Mouse (Mus musculus) limb, embryonic 12.5 days (tissue): ENCODE data around the gene Pomp. TPM values are rescaled to one million over a fixed set of nuclear protein-coding genes. Genes with fewer than 3 reads are reported as not detected.

Source experiments
- ATAC-seq: fragments of 200-750 bp; cut with Nextera tagmentation; 2 replicates; pipeline ENCODE4 v1.8.0; 2017; ENCODE audit warnings: low read depth, moderate TSS enrichment; ENCODE audit not compliant: insufficient number of reproducible peaks, insufficient read depth, low FRiP score, low TSS enrichment
- H3K27ac ChIP-seq: fragments of 300-500 bp; sonication (generic); 2 replicates; pipeline ENCODE4 v1.5.1; 2016; ENCODE audit warnings: mild to moderate bottlenecking, moderate library complexity
- H3K27me3 ChIP-seq: fragments of 300-500 bp; sonication (generic); 2 replicates; pipeline ENCODE4 v1.6.1; 2016; ENCODE audit warnings: mild to moderate bottlenecking, moderate library complexity
- H3K36me3 ChIP-seq: fragments of 300-500 bp; sonication (generic); 2 replicates; pipeline ENCODE4 v1.6.1; 2016; ENCODE audit warnings: mild to moderate bottlenecking, moderate library complexity
- H3K4me1 ChIP-seq: fragments of 300-500 bp; sonication (generic); replicated peaks from 2 replicates; pipeline ENCODE4 v1.6.1; 2016
- H3K4me2 ChIP-seq: fragments of 300-500 bp; sonication (generic); 2 replicates; pipeline ENCODE4 v1.6.1; 2016; ENCODE audit warnings: mild to moderate bottlenecking, moderate library complexity
- H3K4me3 ChIP-seq: fragments of 300-500 bp; sonication (generic); replicated peaks from 2 replicates; pipeline ENCODE4 v1.5.1; 2016; ENCODE audit warnings: mild to moderate bottlenecking
- H3K9ac ChIP-seq: fragments of 300-500 bp; sonication (generic); replicated peaks from 2 replicates; pipeline ENCODE4 v1.6.1; 2016; ENCODE audit warnings: mild to moderate bottlenecking, moderate library complexity
- H3K9me3 ChIP-seq: fragments of 300-500 bp; sonication (generic); 2 replicates; pipeline ENCODE4 v1.6.1; 2016; ENCODE audit warnings: mild to moderate bottlenecking, moderate library complexity
- WGBS: fragments of 180-500 bp; shearing (Covaris S2); methylation state at CpG from one replicate; pipeline ENCODE4 v1.1.7; 2016; 5-methylcytosine and 5-hydroxymethylcytosine counted together
- polyA plus RNA-seq: library from polyadenylated mRNA; unstranded; fragments of >200 nt; fragmentation: Nextera tagmentation; extraction: Ambion mirVana; gene quantifications from 2 replicates; pipeline ENCODE4 v1.2.1, GENCODE M21; 2016

Gene Pomp
- polyA plus RNA-seq, 1 experiment from 2014 or later: 511 TPM

DNA sequence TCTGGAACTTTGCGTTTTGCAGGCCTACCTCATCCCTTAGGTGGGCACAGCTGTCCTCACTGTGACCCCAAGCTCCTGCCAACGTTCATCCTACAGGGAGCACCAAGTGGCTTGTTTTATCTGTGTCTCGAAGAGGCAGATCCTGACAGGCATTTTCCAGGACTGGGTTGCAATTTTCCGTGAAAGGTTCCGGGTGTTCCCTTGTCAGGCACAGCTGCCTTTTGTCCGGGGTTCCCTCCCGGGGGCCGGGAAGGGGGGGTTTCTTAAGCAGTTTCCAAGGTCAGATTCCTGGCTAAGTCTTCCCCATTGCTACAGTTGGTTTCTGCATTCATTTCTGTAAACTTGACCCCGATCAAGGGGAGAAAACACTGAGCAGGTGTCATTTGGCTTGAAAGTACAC lies 34.2 kb upstream of the Pomp start:
- H3K27ac ChIP-seq: no peak overlapping the region
- WGBS: 64% methylated on average over 9 of the region's 9 CpGs
- H3K4me3 ChIP-seq: no peak overlapping the region
- ATAC-seq: no peak
- H3K27me3 ChIP-seq: no peaks in the 10 kb centered on the region
- H3K4me2 ChIP-seq: no peak overlapping the region
- no peaks in the 10 kb centered on the region for H3K4me1 ChIP-seq
- H3K9ac ChIP-seq: no peak overlapping the region
- no peaks in the 10 kb centered on the region for H3K36me3 ChIP-seq
- H3K9me3 ChIP-seq: peaks cover 3% of the 10 kb centered on the region; the same call in 1 of the 2 replicates

- H3K27me3 ChIP-seq: no peaks in the 10 kb centered on the region
- no peak overlapping the region for H3K4me2 ChIP-seq
- no peak overlapping the region for H3K4me3 ChIP-seq
- H3K9ac ChIP-seq: no peak overlapping the region
- 55% methylated on average over 5 of the region's 5 CpGs for WGBS
- no peaks in the 10 kb centered on the region for H3K4me1 ChIP-seq
- H3K36me3 ChIP-seq: no peaks in the 10 kb centered on the region
- no peak for ATAC-seq
- H3K9me3 ChIP-seq: peaks cover 2% of the 10 kb centered on the region; the same call in 1 of the 2 replicates
- H3K27ac ChIP-seq: no peak overlapping the region
Measured at GRCm38 (mm10) chr5:147826546-147826945, 33.7 kb upstream of the Pomp start.

GRCm38 (mm10) chr5:147828846-147829245 lies 31.4 kb upstream of the Pomp start:
- Histone ChIP-seq H3K36me3 (no peaks in the 10 kb centered on the region), H3K4me3 (no peak overlapping the region), H3K9me3 (no peaks in the 10 kb centered on the region), H3K4me1 (no peaks in the 10 kb centered on the region), H3K27ac (no peak overlapping the region), H3K27me3 (peaks cover 3% of the 10 kb centered on the region; the same call in 1 of the 2 replicates), H3K4me2 (no peak overlapping the region), H3K9ac (no peak overlapping the region)
- WGBS: 85% methylated on average over 8 of the region's 8 CpGs
- ATAC-seq: no peak

DNA sequence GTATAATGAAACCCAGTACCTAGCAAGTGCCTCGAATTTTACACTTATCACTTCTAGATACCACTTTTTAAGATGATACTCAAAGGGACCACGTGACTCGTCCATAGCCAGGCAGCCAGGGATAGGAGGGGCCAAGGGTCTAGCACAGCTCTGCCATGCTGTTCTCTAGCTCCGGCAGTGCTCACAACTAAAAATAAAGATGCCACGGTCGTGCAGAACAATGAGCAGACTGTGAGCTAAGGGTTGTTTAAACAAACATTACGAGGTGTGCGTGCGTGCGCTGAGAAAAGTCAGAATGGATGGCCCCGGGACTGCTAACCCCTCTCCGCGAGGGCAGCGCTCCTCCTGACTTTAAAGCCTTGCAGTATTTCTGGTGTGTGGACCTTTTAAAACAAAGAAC lies 27.4 kb upstream of the Pomp start:
- H3K36me3 ChIP-seq: no peaks in the 10 kb centered on the region
- no peak for ATAC-seq
- peaks cover 4% of the 10 kb centered on the region for H3K4me1 ChIP-seq
- no peak overlapping the region for H3K4me2 ChIP-seq
- H3K9ac ChIP-seq: no peak overlapping the region
- no peak overlapping the region for H3K4me3 ChIP-seq
- WGBS: 52% methylated on average over 14 of the region's 14 CpGs
- H3K27ac ChIP-seq: no peak overlapping the region
- H3K9me3 ChIP-seq: no peaks in the 10 kb centered on the region
- H3K27me3 ChIP-seq: peaks cover 18% of the 10 kb centered on the region

- Histone ChIP-seq H3K9ac (peak overlapping the region; percentile 18; the same call in 1 of the 2 replicates), H3K36me3 (no peaks in the 10 kb centered on the region), H3K4me2 (peak overlapping the region; percentile 37), H3K4me3 (no peak overlapping the region), H3K27me3 (peaks cover 18% of the 10 kb centered on the region), H3K9me3 (no peaks in the 10 kb centered on the region), H3K4me1 (peaks cover 4% of the 10 kb centered on the region), H3K27ac (no peak overlapping the region)
- no peak for ATAC-seq
- WGBS: 10% methylated on average over 17 of the region's 17 CpGs
Measured at GRCm38 (mm10) chr5:147834841-147835500, 25.3 kb upstream of the Pomp start.

- Histone ChIP-seq H3K36me3 (no peaks in the 10 kb centered on the region), H3K4me2 (no peak overlapping the region), H3K9me3 (no peaks in the 10 kb centered on the region), H3K9ac (no peak overlapping the region), H3K4me1 (peaks cover 4% of the 10 kb centered on the region), H3K4me3 (no peak overlapping the region), H3K27ac (no peak overlapping the region), H3K27me3 (peaks cover 14% of the 10 kb centered on the region)
- ATAC-seq: no peak
- 68% methylated on average over 11 of the region's 12 CpGs for WGBS
Measured at GRCm38 (mm10) chr5:147839418-147839817, 20.8 kb upstream of the Pomp start.

- ATAC-seq: no peak
- Histone ChIP-seq H3K4me3 (no peak overlapping the region), H3K9me3 (no peaks in the 10 kb centered on the region), H3K4me2 (no peak overlapping the region), H3K4me1 (no peaks in the 10 kb centered on the region), H3K27ac (no peak overlapping the region), H3K36me3 (no peaks in the 10 kb centered on the region), H3K27me3 (no peaks in the 10 kb centered on the region), H3K9ac (no peak overlapping the region)
- WGBS: 64% methylated on average over 7 of the region's 7 CpGs
Measured at GRCm38 (mm10) chr5:147843340-147843739, 16.9 kb upstream of the Pomp start.

DNA sequence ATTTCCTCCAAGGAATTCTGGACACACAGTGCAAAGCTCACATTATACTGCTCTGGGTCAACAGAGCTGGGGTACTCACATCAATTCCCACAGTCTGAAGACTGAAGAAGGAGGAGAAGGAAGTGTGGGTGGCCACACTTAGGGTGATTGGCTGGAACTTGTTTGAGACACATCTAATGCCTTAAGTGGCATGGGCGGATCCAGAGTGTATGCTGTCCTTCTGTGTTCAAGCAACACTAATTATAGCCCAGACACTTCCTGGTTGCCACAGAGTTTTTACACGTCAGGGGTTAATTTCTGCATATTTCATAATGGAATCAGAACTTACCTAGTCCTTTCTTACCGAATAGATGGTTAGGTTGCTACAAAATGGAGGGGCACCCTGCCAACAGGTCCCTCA lies 14.9 kb upstream of the Pomp start:
- no peak overlapping the region for H3K4me3 ChIP-seq
- H3K4me2 ChIP-seq: no peak overlapping the region
- no peak for ATAC-seq
- H3K4me1 ChIP-seq: no peaks in the 10 kb centered on the region
- H3K27me3 ChIP-seq: no peaks in the 10 kb centered on the region
- H3K9me3 ChIP-seq: no peaks in the 10 kb centered on the region
- no peak overlapping the region for H3K27ac ChIP-seq
- H3K9ac ChIP-seq: no peak overlapping the region
- 71% methylated on average over 3 of the region's 3 CpGs for WGBS
- H3K36me3 ChIP-seq: no peaks in the 10 kb centered on the region

- no peak overlapping the region for H3K4me2 ChIP-seq
- no peaks in the 10 kb centered on the region for H3K9me3 ChIP-seq
- H3K27ac ChIP-seq: no peak overlapping the region
- ATAC-seq: no peak
- no peak overlapping the region for H3K4me3 ChIP-seq
- no peaks in the 10 kb centered on the region for H3K36me3 ChIP-seq
- WGBS: 62% methylated on average over 5 of the region's 5 CpGs
- no peak overlapping the region for H3K9ac ChIP-seq
- H3K27me3 ChIP-seq: 0 out of 2 replicates have a peak, but pooled peaks cover 4% of the 10 kb centered on the region
- no peaks in the 10 kb centered on the region for H3K4me1 ChIP-seq
Measured at GRCm38 (mm10) chr5:147847361-147847760, 12.9 kb upstream of the Pomp start.

DNA sequence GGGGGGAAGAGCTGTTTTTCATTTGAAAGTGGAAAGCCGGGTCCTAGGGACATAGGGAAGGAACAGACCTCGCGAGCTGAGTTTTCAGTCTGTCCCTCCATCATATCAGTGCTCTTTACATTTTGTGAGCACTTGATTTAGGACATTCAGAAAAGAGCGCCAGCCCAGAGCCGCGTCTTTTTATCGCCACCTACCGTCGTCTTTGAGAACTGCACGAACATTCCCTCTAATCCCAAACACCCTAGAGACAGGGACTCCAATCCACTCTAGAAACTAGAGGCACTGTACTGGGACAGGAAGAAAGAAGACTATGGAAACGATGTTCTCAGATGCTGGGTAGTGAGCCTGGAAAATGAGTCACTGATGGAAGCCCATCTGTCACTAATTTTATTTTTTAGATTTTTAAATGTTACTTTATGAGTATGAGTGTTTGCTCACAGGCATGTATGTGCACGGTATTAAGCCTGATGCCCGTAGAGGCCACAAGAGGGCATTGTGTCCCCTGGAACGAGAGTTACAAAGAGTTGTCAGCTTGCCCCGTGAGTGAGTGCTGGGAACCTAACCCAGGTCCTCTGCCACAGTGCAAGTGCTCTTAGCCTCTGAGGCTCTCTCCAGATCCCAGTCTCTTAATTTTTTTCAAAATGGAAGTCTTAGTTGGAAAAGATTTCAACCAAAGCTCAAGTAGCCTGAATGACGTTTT lies 11.9 kb upstream of the Pomp start:
- H3K4me3 ChIP-seq: no peak overlapping the region

DNA sequence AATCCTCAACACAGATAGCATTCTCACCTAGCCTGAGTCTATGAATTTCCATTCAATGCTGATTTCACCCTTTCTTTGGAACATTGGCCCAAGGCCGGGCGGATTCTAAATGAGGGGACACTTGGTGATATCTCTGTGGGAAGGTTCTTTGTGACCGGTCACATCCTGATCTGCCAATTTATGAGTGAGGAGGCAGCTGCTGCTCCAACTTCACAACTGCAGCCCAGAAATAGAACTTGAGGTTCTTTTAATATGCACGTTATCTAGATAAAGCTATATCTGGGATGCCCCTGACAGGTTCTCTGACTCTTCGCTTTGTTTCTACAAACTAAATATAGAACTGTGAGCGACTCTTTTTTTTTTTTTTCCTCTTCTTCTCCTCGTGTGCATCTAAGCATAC lies 10.1 kb upstream of the Pomp start:
- no peaks in the 10 kb centered on the region for H3K4me1 ChIP-seq
- H3K4me2 ChIP-seq: no peak overlapping the region
- H3K9me3 ChIP-seq: no peaks in the 10 kb centered on the region
- no peak overlapping the region for H3K4me3 ChIP-seq
- no peak overlapping the region for H3K27ac ChIP-seq
- 0 out of 2 replicates have a peak, but pooled peaks cover 4% of the 10 kb centered on the region for H3K27me3 ChIP-seq
- WGBS: 86% methylated on average over 7 of the region's 7 CpGs
- ATAC-seq: no peak
- H3K9ac ChIP-seq: no peak overlapping the region
- H3K36me3 ChIP-seq: no peaks in the 10 kb centered on the region

More for the DNA sequence above, 11.9 kb upstream of the Pomp start:
- 0 out of 2 replicates have a peak, but pooled peaks cover 4% of the 10 kb centered on the region for H3K27me3 ChIP-seq
- no peak overlapping the region for H3K4me2 ChIP-seq
- no peaks in the 10 kb centered on the region for H3K4me1 ChIP-seq
- H3K27ac ChIP-seq: no peak overlapping the region
- no peak overlapping the region for H3K9ac ChIP-seq
- H3K36me3 ChIP-seq: no peaks in the 10 kb centered on the region
- no peaks in the 10 kb centered on the region for H3K9me3 ChIP-seq
- ATAC-seq: no peak
- WGBS: 24% methylated on average over 16 of the region's 16 CpGs
